Mouse (Mus musculus) heart, adult 2 months (tissue): ENCODE measurements around the gene Sept4. TPM values are rescaled to one million over a fixed set of nuclear protein-coding genes. Genes with fewer than 3 reads are reported as not detected.

Source experiments
- DNase-seq, 2 experiments: peaks; one replicate each; pipeline ENCODE4 v3.0.0; 2021
- H3K27ac ChIP-seq: fragments of 200-600 bp; 2 replicates; pipeline ENCODE4 v1.8.1; 2022
- H3K27me3 ChIP-seq: fragments of 200-500 bp; 2 replicates; pipeline ENCODE4 v1.6.1; 2012; ENCODE audit warnings: mild to moderate bottlenecking, low read length, inconsistent platforms, mixed read lengths; ENCODE audit not compliant: control insufficient read depth, insufficient read depth
- H3K36me3 ChIP-seq: fragments of 200-500 bp; 2 replicates; pipeline ENCODE4 v1.6.1; 2012; ENCODE audit warnings: low read length, inconsistent platforms; ENCODE audit not compliant: control insufficient read depth, insufficient read depth
- H3K4me1 ChIP-seq: fragments of 200-500 bp; 2 replicates; pipeline ENCODE4 v1.6.1; 2011; ENCODE audit warnings: low read length; ENCODE audit not compliant: control insufficient read depth, insufficient read depth
- H3K4me3 ChIP-seq: fragments of 200-600 bp; 2 replicates; pipeline ENCODE4 v1.8.1; 2022
- H3K79me2 ChIP-seq: fragments of 200-500 bp; replicated peaks from 2 replicates; pipeline ENCODE4 v1.6.1; 2012; ENCODE audit warnings: mild to moderate bottlenecking, inconsistent platforms, low read length, moderate library complexity, mixed read lengths; ENCODE audit not compliant: control insufficient read depth, insufficient read depth
- H3K9ac ChIP-seq: fragments of 200-500 bp; 2 replicates; pipeline ENCODE4 v1.6.1; 2012; ENCODE audit warnings: low read depth, mild to moderate bottlenecking, control low read depth, inconsistent platforms, low read length, mixed read lengths
- CTCF ChIP-seq: fragments of 200-600 bp; IDR thresholded peaks from 2 replicates; pipeline ENCODE4 v1.8.1; 2022; ENCODE audit warnings: antibody characterized with exemption, mild to moderate bottlenecking, moderate library complexity
- EP300 ChIP-seq: fragments of 200-500 bp; IDR thresholded peaks from 2 replicates; pipeline ENCODE4 v1.6.1; 2011; ENCODE audit warnings: low read depth, low read length, control low read depth; ENCODE audit not compliant: insufficient read depth
- POLR2A ChIP-seq: fragments of 200-500 bp; IDR thresholded peaks from 2 replicates; pipeline ENCODE4 v1.6.1; 2011; ENCODE audit warnings: mild to moderate bottlenecking, low read depth, low read length, control low read depth; ENCODE audit not compliant: insufficient read depth
- WGBS: fragments of 180-500 bp; shearing (Covaris S2); methylation state at CpG from one replicate; pipeline ENCODE4 v1.1.7; 2018; 5-methylcytosine and 5-hydroxymethylcytosine counted together
- intact Hi-C: fragments of 180-260 bp; cut with DNase I; formaldehyde crosslinking; loops from one replicate; pipeline ENCODE4 v1.15.1; 2025
- polyA plus RNA-seq: library from polyadenylated mRNA; depleted of rRNA; stranded (reverse); fragments of >200 nt; gene quantifications from 2 replicates; pipeline ENCODE4 v1.2.3, GENCODE M21; 2012
- total RNA-seq, 2 experiments: library from RNA; stranded (reverse); gene quantifications; 2 replicates each; pipeline ENCODE4 v1.2.3; 2021

Sept4 gene
- total and polyA plus RNA-seq, 3 experiments, result 36.7 to 39.9 (median 38.6) TPM

GRCm38 (mm10) chr11:87580543-87581085 is 11.9 kb downstream of the Sept4 start:
- 56% methylated on average over 10 of the region's 10 CpGs for WGBS
- TF ChIP-seq CTCF (no peak), POLR2A (no peak), EP300 (no peak)
- no peak for DNase-seq
- Histone ChIP-seq H3K36me3 (peaks cover 5% of the 10 kb centered on the region; the same call in 1 of the 2 replicates), H3K27ac (peak overlapping the region; percentile 97; the same call in 1 of the 2 replicates), H3K4me1 (peaks cover 32% of the 10 kb centered on the region), H3K4me3 (peak overlapping the region; percentile 23; the same call in 1 of the 2 replicates), H3K9ac (no peak overlapping the region), H3K27me3 (no peaks in the 10 kb centered on the region), H3K79me2 (no peaks in the 10 kb centered on the region)
- intact Hi-C loops, result no loop called here

GRCm38 (mm10) chr11:87581161-87581865 is 12.6 kb downstream of the Sept4 start:
- Histone ChIP-seq H3K4me1 (peaks cover 32% of the 10 kb centered on the region), H3K4me3 (no peak overlapping the region), H3K9ac (no peak overlapping the region; the same call in 1 of the 2 replicates), H3K36me3 (peaks cover 5% of the 10 kb centered on the region; the same call in 1 of the 2 replicates), H3K79me2 (no peaks in the 10 kb centered on the region), H3K27ac (peak overlapping the region; percentile 55), H3K27me3 (no peaks in the 10 kb centered on the region)
- intact Hi-C loops, result no loop called here
- no peak for DNase-seq
- 87% methylated on average over 12 of the region's 12 CpGs for WGBS
- TF ChIP-seq POLR2A (no peak), EP300 (no peak), CTCF (no peak)

DNA sequence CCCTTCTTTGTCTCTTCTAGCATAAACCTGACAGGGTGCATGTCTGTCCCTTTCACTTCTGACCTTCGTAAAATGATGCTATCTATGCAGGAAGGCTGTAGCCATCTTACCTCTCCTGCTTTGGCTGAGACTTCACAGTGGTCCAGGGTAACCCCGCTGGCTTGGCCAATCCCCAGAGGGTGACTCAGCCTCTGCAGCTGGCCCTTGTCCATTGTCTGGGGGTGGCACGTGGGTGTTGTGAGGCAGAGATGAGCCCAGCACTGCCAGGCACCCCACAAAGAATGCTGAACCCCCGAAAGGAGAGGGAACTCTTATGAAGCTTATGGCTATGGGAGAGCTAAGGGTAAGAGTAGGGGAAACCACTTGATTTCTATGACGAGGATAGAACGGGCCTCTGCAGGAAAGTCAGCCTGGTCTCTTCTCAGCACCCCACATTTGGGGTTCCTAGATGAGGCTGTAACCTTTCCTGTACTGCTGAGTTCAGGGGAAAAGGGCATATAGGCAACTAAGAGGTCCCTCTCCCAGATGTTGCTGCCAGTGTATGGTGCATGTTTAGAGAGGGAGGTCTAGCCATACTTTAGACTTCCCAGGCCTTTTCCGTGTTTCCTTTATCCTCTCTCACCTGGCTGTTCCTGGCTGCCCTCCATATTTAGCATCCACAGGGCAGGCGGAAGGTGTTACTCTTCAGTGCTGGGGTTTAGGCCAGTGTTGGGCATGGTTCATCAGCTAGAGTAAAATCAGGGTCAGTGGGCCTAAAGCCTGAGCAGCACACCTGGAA is 13.4 kb downstream of the Sept4 start:
- Histone ChIP-seq H3K36me3 (peaks cover 5% of the 10 kb centered on the region; the same call in 1 of the 2 replicates), H3K27ac (peak overlapping the region; percentile 26), H3K4me1 (peaks cover 32% of the 10 kb centered on the region), H3K4me3 (no peak overlapping the region), H3K27me3 (no peaks in the 10 kb centered on the region), H3K79me2 (no peaks in the 10 kb centered on the region), H3K9ac (no peak overlapping the region)
- intact Hi-C loops, result no loop called here
- no peak for DNase-seq
- no peak for TF ChIP-seq EP300
- TF ChIP-seq POLR2A, result no peak
- no peak for TF ChIP-seq CTCF
- 59% methylated on average over 8 of the region's 8 CpGs for WGBS

- no peak for DNase-seq
- Histone ChIP-seq H3K36me3 (peaks cover 5% of the 10 kb centered on the region; the same call in 1 of the 2 replicates), H3K27ac (peak overlapping the region; percentile 82), H3K9ac (0 out of 2 replicates have a peak overlapping the region, but pooled peaks have one; percentile 1), H3K4me1 (peaks cover 26% of the 10 kb centered on the region), H3K4me3 (no peak overlapping the region), H3K79me2 (no peaks in the 10 kb centered on the region), H3K27me3 (no peaks in the 10 kb centered on the region)
- WGBS, result 69% methylated on average over 6 of the region's 6 CpGs
- TF ChIP-seq POLR2A (no peak), CTCF (0 out of 2 replicates have a peak, but pooled peaks have one; percentile 2)
- intact Hi-C loops, result loop anchor here (2.0 kb wide), 1 partner anchor 29 kb away; no protein-coding TSS in a partner anchor
Observed at GRCm38 (mm10) chr11:87583291-87584034, 14.8 kb downstream of the Sept4 start.

GRCm38 (mm10) chr11:87584711-87585505 is 16.2 kb downstream of the Sept4 start:
- no peak overlapping the region for H3K4me3 ChIP-seq
- peak; percentile 76 to 78 for DNase-seq
- peaks cover 7% of the 10 kb centered on the region; the same call in 1 of the 2 replicates for H3K36me3 ChIP-seq
- H3K4me1 ChIP-seq, result peaks cover 23% of the 10 kb centered on the region
- TF ChIP-seq EP300 (0 out of 2 replicates have a peak, but pooled peaks have one; percentile 26), POLR2A (no peak)
- 56% methylated on average over 10 of the region's 10 CpGs for WGBS
- H3K79me2 ChIP-seq, result no peaks in the 10 kb centered on the region
- intact Hi-C loops, result loop anchor here (2.0 kb wide), 1 partner anchor 30 kb away; no protein-coding TSS in a partner anchor
- 0 out of 2 replicates have a peak overlapping the region, but pooled peaks have one; percentile 29 for H3K9ac ChIP-seq
- peak overlapping the region; percentile 82 for H3K27ac ChIP-seq
- H3K27me3 ChIP-seq, result no peaks in the 10 kb centered on the region
